Mouse (Mus musculus) adrenal gland, adult (tissue): ENCODE results near the gene Lrba.

ENCODE experiments used
- DNase-seq, 2 experiments: peaks; one replicate each; pipeline ENCODE4 v3.0.0; 2022 to 2023; ENCODE audit warnings: low spot score in 1 of 2; ENCODE audit not compliant: inconsistent age in 2 of 2

The Lrba gene

GRCm38 (mm10) chr3:86461582-86461981 lies 237.1 kb downstream of the Lrba start:
- DNase-seq: no peak

GRCm38 (mm10) chr3:86489992-86490391 lies 265.5 kb downstream of the Lrba start:
- no peak for DNase-seq

GRCm38 (mm10) chr3:86500586-86500985 lies 276.1 kb downstream of the Lrba start:
- no peak for DNase-seq

GRCm38 (mm10) chr3:86518506-86519109 lies 294.1 kb downstream of the Lrba start:
- DNase-seq: no peak

- DNase-seq: no peak
Measured at GRCm38 (mm10) chr3:86522880-86523505, 298.5 kb downstream of the Lrba start.

- DNase-seq: no peak
Measured at GRCm38 (mm10) chr3:86531531-86532269, 307.2 kb downstream of the Lrba start.

GRCm38 (mm10) chr3:86536751-86537150 lies 312.3 kb downstream of the Lrba start:
- DNase-seq: no peak

GRCm38 (mm10) chr3:86538645-86539554 lies 314.4 kb downstream of the Lrba start:
- peak; percentile 37 to 82 for DNase-seq

GRCm38 (mm10) chr3:86539555-86540168 lies 315.2 kb downstream of the Lrba start:
- no peak for DNase-seq

- DNase-seq: no peak
Measured at GRCm38 (mm10) chr3:86541074-86541614, 316.7 kb downstream of the Lrba start.

GRCm38 (mm10) chr3:86541863-86542397 lies 317.4 kb downstream of the Lrba start:
- DNase-seq: no peak

GRCm38 (mm10) chr3:86544785-86545184 lies 320.3 kb downstream of the Lrba start:
- DNase-seq: peak in 1 of 2 experiments; percentile 49

GRCm38 (mm10) chr3:86545945-86546344 lies 321.5 kb downstream of the Lrba start:
- DNase-seq: peak in 1 of 2 experiments; percentile 51

- peak; percentile 86 to 94 for DNase-seq
Measured at GRCm38 (mm10) chr3:86546471-86547250, 322.2 kb downstream of the Lrba start.

GRCm38 (mm10) chr3:86547251-86547791 lies 322.8 kb downstream of the Lrba start:
- no peak for DNase-seq

- DNase-seq: peak; percentile 59 to 82
Measured at GRCm38 (mm10) chr3:86548091-86549015, 323.9 kb downstream of the Lrba start, which contains the start of gene Mab21l2. Gene Mab21l2, minus strand, starts transcription at chr3:86548629.

GRCm38 (mm10) chr3:86550301-86551010 lies 326.0 kb downstream of the Lrba start:
- DNase-seq: peak in 1 of 2 experiments; percentile 50
